ENCODE assay signal across 12 mouse cellular contexts in genomic region chrX:157378822-157379221, GRCm38 (mm10). TPM values are rescaled to one million over a fixed set of nuclear protein-coding genes. Genes with fewer than 3 reads are reported as not detected.
A peak's percentile ranks its signal among the peaks of the same experiment; 100 is the strongest.
DNase-seq lines count a peak whose midpoint lies in the region; ATAC-seq and TF ChIP-seq lines count a peak whose summit lies in the region.
"Had no signal": no experiment of that assay in that cellular context is flagged by ENCODE, and none has a peak within 500 bp of the region (broad histone marks: within the 10 kb centered on the region; RNA-seq: fewer than 3 reads in every experiment).

No protein-coding gene starts in this region.

- no peak overlapping the region for H3K4me2 ChIP-seq in hindbrain, embryonic 14.5 days (replicated peaks)
- H3K4me2 ChIP-seq in stomach, postnatal 0 days (replicated peaks; ENCODE audit: low read depth), result no peak overlapping the region
- H3K4me2 ChIP-seq: forebrain, embryonic 13.5 days; heart, embryonic 15.5 days; liver, embryonic 13.5 days had no signal

- no peak overlapping the region for H3K4me3 ChIP-seq in hindbrain, embryonic 10.5 days
- no peak overlapping the region for H3K4me3 ChIP-seq in hindbrain, embryonic 14.5 days (replicated peaks; ENCODE audit: low read length)
- H3K4me3 ChIP-seq in testis, adult 2 months (ENCODE audit: control insufficient read depth, low read depth, low read length), result peak overlapping the region; percentile 13
- H3K4me3 ChIP-seq in stomach, postnatal 0 days (ENCODE audit: low read depth, low read length), result no peak overlapping the region
- H3K4me3 ChIP-seq in left cerebral cortex, adult 2 months, result no peak overlapping the region
- H3K4me3 ChIP-seq: forebrain, embryonic 13.5 days; heart, embryonic 15.5 days; liver, embryonic 13.5 days had no signal

- no peak for ATAC-seq in hindbrain, embryonic 14.5 days (ENCODE audit: low FRiP score)
- ATAC-seq in stomach, postnatal 0 days (ENCODE audit: low FRiP score, low TSS enrichment), result no peak
- ATAC-seq: forebrain, embryonic 13.5 days had no signal

- TF ChIP-seq POLR2A in testis, adult 2 months (IDR thresholded peaks at IDR 0.05; ENCODE audit: control insufficient read depth, low read depth, low read length), result no peak

- H3K9ac ChIP-seq in hindbrain, embryonic 14.5 days, result no peak overlapping the region
- H3K9ac ChIP-seq in stomach, postnatal 0 days (ENCODE audit: low read length), result no peak overlapping the region
- H3K9ac ChIP-seq: forebrain, embryonic 13.5 days; heart, embryonic 15.5 days; liver, embryonic 13.5 days had no signal

- TF ChIP-seq CTCF in testis, adult 2 months (IDR thresholded peaks at IDR 0.05; ENCODE audit: control insufficient read depth, insufficient read depth, insufficient replicate concordance, low read depth, low read length), result peak; percentile 3; the same call in 1 of the 2 replicates
- 0 out of 2 replicates have a peak, but pooled peaks have one; percentile 25 for TF ChIP-seq CTCF in stomach, postnatal 0 days (IDR thresholded peaks at IDR 0.05; ENCODE audit: low read depth)
- TF ChIP-seq CTCF in left cerebral cortex, adult 2 months (IDR thresholded peaks at IDR 0.05), result no peak; the same call in 1 of the 2 replicates

- peak; percentile 3 for DNase-seq in hindbrain, embryonic 10.5 days (ENCODE audit: low spot score)
- DNase-seq in hindbrain, embryonic 14.5 days (ENCODE audit: low spot score), result no peak
- DNase-seq in testis, postnatal 14 days (ENCODE audit: low spot score), result no peak
- peak; percentile 2 to 13 for DNase-seq in adrenal gland, postnatal 36 days
- peak; percentile 13 for DNase-seq in stomach, postnatal 0 days (ENCODE audit: low spot score)
- DNase-seq in left cerebral cortex, adult 2 months (ENCODE audit: extremely low spot score in 1 of 2, low spot score in 2 of 2), result no peak
- DNase-seq in spleen, postnatal 14 days (ENCODE audit: low spot score in 2 of 2), result no peak
- DNase-seq: liver, embryonic 13.5 days had no signal

- TF ChIP-seq EP300 in stomach, postnatal 0 days (optimal IDR thresholded peaks at IDR 0.05), result no peak

- no peak overlapping the region for H3K27ac ChIP-seq in hindbrain, embryonic 10.5 days
- no peak overlapping the region for H3K27ac ChIP-seq in hindbrain, embryonic 14.5 days
- H3K27ac ChIP-seq in testis, adult 2 months (ENCODE audit: control insufficient read depth, insufficient read depth, low read depth, low read length), result no peak overlapping the region
- no peak overlapping the region for H3K27ac ChIP-seq in stomach, postnatal 0 days (replicated peaks)
- H3K27ac ChIP-seq in left cerebral cortex, adult 2 months, result no peak overlapping the region
- H3K27ac ChIP-seq: forebrain, embryonic 13.5 days; heart, embryonic 15.5 days; liver, embryonic 13.5 days had no signal

- no peaks in the 10 kb centered on the region for H3K9me3 ChIP-seq in hindbrain, embryonic 10.5 days
- H3K9me3 ChIP-seq in hindbrain, embryonic 14.5 days (ENCODE audit: control insufficient read depth, low read length), result no peaks in the 10 kb centered on the region
- no peaks in the 10 kb centered on the region for H3K9me3 ChIP-seq in stomach, postnatal 0 days (ENCODE audit: control insufficient read depth, low read length)
- H3K9me3 ChIP-seq: forebrain, embryonic 13.5 days; heart, embryonic 15.5 days; liver, embryonic 13.5 days had no signal

- WGBS in hindbrain, embryonic 10.5 days, result 56% methylated on average over 10 of the region's 10 CpGs
- 54% methylated on average over 10 of the region's 10 CpGs for WGBS in hindbrain, embryonic 14.5 days
- 53% methylated on average over 10 of the region's 10 CpGs for WGBS in stomach, postnatal 0 days

- no peaks in the 10 kb centered on the region for H3K27me3 ChIP-seq in hindbrain, embryonic 10.5 days (ENCODE audit: insufficient read depth, poor library complexity, severe bottlenecking)
- no peaks in the 10 kb centered on the region for H3K27me3 ChIP-seq in hindbrain, embryonic 14.5 days (ENCODE audit: control insufficient read depth, insufficient read depth, low read length)
- no peaks in the 10 kb centered on the region for H3K27me3 ChIP-seq in testis, adult 2 months (ENCODE audit: control insufficient read depth, insufficient read depth, low read length)
- no peaks in the 10 kb centered on the region for H3K27me3 ChIP-seq in stomach, postnatal 0 days (ENCODE audit: control insufficient read depth, insufficient read depth, low read length)
- H3K27me3 ChIP-seq: forebrain, embryonic 13.5 days; heart, embryonic 15.5 days; liver, embryonic 13.5 days had no signal

- H3K4me1 ChIP-seq in hindbrain, embryonic 10.5 days (replicated peaks), result no peaks in the 10 kb centered on the region
- H3K4me1 ChIP-seq in hindbrain, embryonic 14.5 days (replicated peaks; ENCODE audit: control insufficient read depth, insufficient read depth, low read length), result no peaks in the 10 kb centered on the region
- no peaks in the 10 kb centered on the region for H3K4me1 ChIP-seq in testis, adult 2 months (ENCODE audit: control insufficient read depth, insufficient read depth, low read length)
- H3K4me1 ChIP-seq in stomach, postnatal 0 days (replicated peaks; ENCODE audit: control insufficient read depth, insufficient read depth), result no peaks in the 10 kb centered on the region
- H3K4me1 ChIP-seq: forebrain, embryonic 13.5 days; heart, embryonic 15.5 days; liver, embryonic 13.5 days had no signal

- no peaks in the 10 kb centered on the region for H3K36me3 ChIP-seq in hindbrain, embryonic 10.5 days
- no peaks in the 10 kb centered on the region for H3K36me3 ChIP-seq in hindbrain, embryonic 14.5 days (replicated peaks; ENCODE audit: control insufficient read depth, insufficient read depth)
- no peaks in the 10 kb centered on the region for H3K36me3 ChIP-seq in testis, adult 2 months (ENCODE audit: control insufficient read depth, insufficient read depth, low read length)
- H3K36me3 ChIP-seq in stomach, postnatal 0 days (ENCODE audit: control insufficient read depth, insufficient read depth, low read length), result no peaks in the 10 kb centered on the region
- H3K36me3 ChIP-seq: heart, embryonic 15.5 days; liver, embryonic 13.5 days had no signal

- intact Hi-C loops in left cerebral cortex, adult 2 months (cut with DNase I), result no loop called here

RNA-seq across cellular contexts. Expression of gene Phex, which starts 36.3 kb away (rescaled TPM):
- polyA plus RNA-seq in hindbrain, embryonic 10.5 days (2016; fragmentation: Nextera tagmentation; extraction: Ambion mirVana), result 0.10 and 0.27 TPM in 2 replicates
- polyA plus RNA-seq in hindbrain, embryonic 14.5 days (2014; fragmentation: Nextera tagmentation; extraction: Ambion mirVana), result 0.25 and 0.47 TPM in 2 replicates
- polyA plus RNA-seq in testis, adult 2 months (2012; rRNA removed), result 0.17 and 0.26 TPM in 2 replicates
- total RNA-seq in adrenal gland, postnatal 36 days (2021), result under 1 TPM; 0.13 to 0.20 TPM
- polyA plus RNA-seq in stomach, postnatal 0 days (2015; fragmentation: Nextera tagmentation; extraction: Ambion mirVana), result 0.05 and 0.12 TPM in 2 replicates
- under 1 TPM; 0.41 to 0.56 TPM for total RNA-seq in left cerebral cortex, adult 2 months (2021)
- polyA plus RNA-seq: large intestine, adult 2 months had no signal

Comparison
In these comparisons a context has a peak if more than half of its experiments do, and no peak if none do; other contexts are left out.
1. DNase-seq: peak in hindbrain, embryonic 10.5 days (single experiment), adrenal gland, postnatal 36 days (2 of 2) and stomach, postnatal 0 days (single experiment); none in hindbrain, embryonic 14.5 days (single experiment), testis, postnatal 14 days (single experiment), left cerebral cortex, adult 2 months (0 of 2) and spleen, postnatal 14 days (0 of 2).